Mouse (Mus musculus) embryo, embryonic 9.5 days (tissue): ENCODE measurements around the gene Ppfibp1.
"Not testable (repeated sequence)": the region's sequence is repeated elsewhere in the genome, so short reads cannot be mapped to it uniquely, and the experiment has no call there.

ENCODE experiments used
- DNase-seq: peaks from one replicate; pipeline ENCODE4 v3.0.0-alpha.2; 2017; ENCODE audit errors: extremely low spot score

Ppfibp1 gene

GRCm38 (mm10) chr6:146887958-146888659 is at the start of gene Ppfibp1:
TSS of gene Ppfibp1 (plus strand) at chr6:146888487.
- peak; percentile 95 for DNase-seq

- no peak for DNase-seq
Measured at GRCm38 (mm10) chr6:146838863-146839262, 49.4 kb upstream of the Ppfibp1 start.

- DNase-seq = no peak
Measured at GRCm38 (mm10) chr6:146844867-146845266, 43.4 kb upstream of the Ppfibp1 start.

GRCm38 (mm10) chr6:146845347-146845746 is 42.9 kb upstream of the Ppfibp1 start:
- no peak for DNase-seq

GRCm38 (mm10) chr6:146845961-146846750 is 42.1 kb upstream of the Ppfibp1 start:
- DNase-seq = no peak

- DNase-seq = no peak
Measured at GRCm38 (mm10) chr6:146847402-146847801, 40.9 kb upstream of the Ppfibp1 start.

GRCm38 (mm10) chr6:146848281-146848680 is 40.0 kb upstream of the Ppfibp1 start:
- DNase-seq = no peak

- no peak for DNase-seq
Measured at GRCm38 (mm10) chr6:146850050-146850449, 38.2 kb upstream of the Ppfibp1 start, which contains the start of gene Smco2. TSS of gene Smco2 (plus strand) at chr6:146850104.

- no peak for DNase-seq
Measured at GRCm38 (mm10) chr6:146851916-146852315, 36.4 kb upstream of the Ppfibp1 start.

GRCm38 (mm10) chr6:146852739-146853138 is 35.5 kb upstream of the Ppfibp1 start:
- no peak for DNase-seq

GRCm38 (mm10) chr6:146855185-146855584 is 33.1 kb upstream of the Ppfibp1 start:
- no peak for DNase-seq

- DNase-seq = no peak
Measured at GRCm38 (mm10) chr6:146857386-146857785, 30.9 kb upstream of the Ppfibp1 start.

- no peak for DNase-seq
Measured at GRCm38 (mm10) chr6:146863154-146863553, 25.1 kb upstream of the Ppfibp1 start.

GRCm38 (mm10) chr6:146864370-146864769 is 23.9 kb upstream of the Ppfibp1 start:
- not testable (repeated sequence) for DNase-seq

- DNase-seq = no peak
Measured at GRCm38 (mm10) chr6:146865701-146866100, 22.6 kb upstream of the Ppfibp1 start.

GRCm38 (mm10) chr6:146871975-146872374 is 16.3 kb upstream of the Ppfibp1 start:
- no peak for DNase-seq

GRCm38 (mm10) chr6:146874415-146874814 is 13.9 kb upstream of the Ppfibp1 start:
- DNase-seq = no peak

- no peak for DNase-seq
Measured at GRCm38 (mm10) chr6:146876820-146877219, 11.5 kb upstream of the Ppfibp1 start.

- no peak for DNase-seq
Measured at GRCm38 (mm10) chr6:146877425-146878045, 10.8 kb upstream of the Ppfibp1 start.

- DNase-seq = no peak
Measured at GRCm38 (mm10) chr6:146878926-146879325, 9.4 kb upstream of the Ppfibp1 start.

GRCm38 (mm10) chr6:146879856-146880255 is 8.4 kb upstream of the Ppfibp1 start:
- no peak for DNase-seq

- no peak for DNase-seq
Measured at GRCm38 (mm10) chr6:146880296-146880695, 8.0 kb upstream of the Ppfibp1 start.
